Mouse (Mus musculus) central nervous system, embryonic 14 days (tissue): ENCODE measurements around the gene Ulk2. TPM values are rescaled to one million over a fixed set of nuclear protein-coding genes. Genes with fewer than 3 reads are reported as not detected.

Source experiments
- polyA plus RNA-seq: library from polyadenylated mRNA; depleted of rRNA; stranded (reverse); fragments of >200 nt; gene quantifications from 2 replicates; pipeline ENCODE4 v1.2.3, GENCODE M21; 2012; rRNA removed

The Ulk2 gene
- polyA plus RNA-seq, result 58.7 and 64.4 TPM in 2 replicates

DNA sequence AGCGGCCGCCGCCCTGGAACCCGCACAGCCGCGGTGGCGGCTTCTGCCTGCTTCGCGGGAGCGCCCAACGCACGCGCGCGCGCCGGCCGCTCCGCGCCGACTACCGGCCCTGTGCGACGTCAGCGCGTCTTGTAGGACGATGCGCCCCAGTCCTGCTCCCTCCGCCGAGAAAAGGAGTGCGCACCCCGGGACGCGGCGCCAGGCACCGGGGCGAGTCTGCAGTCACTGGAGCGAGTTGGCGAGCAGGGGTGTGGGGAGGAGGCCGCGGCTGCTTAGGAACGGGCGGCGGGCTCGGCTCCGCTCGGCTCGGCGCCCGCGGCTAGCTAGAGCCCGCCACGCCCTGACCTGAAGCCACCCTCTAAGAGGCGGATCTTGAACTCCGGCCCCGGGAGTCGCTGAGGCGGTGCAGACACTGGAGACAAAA is at the start of gene Ulk2:
Gene Ulk2, minus strand, starts transcription at position 86 of the 424 bp plus-strand sequence.

DNA sequence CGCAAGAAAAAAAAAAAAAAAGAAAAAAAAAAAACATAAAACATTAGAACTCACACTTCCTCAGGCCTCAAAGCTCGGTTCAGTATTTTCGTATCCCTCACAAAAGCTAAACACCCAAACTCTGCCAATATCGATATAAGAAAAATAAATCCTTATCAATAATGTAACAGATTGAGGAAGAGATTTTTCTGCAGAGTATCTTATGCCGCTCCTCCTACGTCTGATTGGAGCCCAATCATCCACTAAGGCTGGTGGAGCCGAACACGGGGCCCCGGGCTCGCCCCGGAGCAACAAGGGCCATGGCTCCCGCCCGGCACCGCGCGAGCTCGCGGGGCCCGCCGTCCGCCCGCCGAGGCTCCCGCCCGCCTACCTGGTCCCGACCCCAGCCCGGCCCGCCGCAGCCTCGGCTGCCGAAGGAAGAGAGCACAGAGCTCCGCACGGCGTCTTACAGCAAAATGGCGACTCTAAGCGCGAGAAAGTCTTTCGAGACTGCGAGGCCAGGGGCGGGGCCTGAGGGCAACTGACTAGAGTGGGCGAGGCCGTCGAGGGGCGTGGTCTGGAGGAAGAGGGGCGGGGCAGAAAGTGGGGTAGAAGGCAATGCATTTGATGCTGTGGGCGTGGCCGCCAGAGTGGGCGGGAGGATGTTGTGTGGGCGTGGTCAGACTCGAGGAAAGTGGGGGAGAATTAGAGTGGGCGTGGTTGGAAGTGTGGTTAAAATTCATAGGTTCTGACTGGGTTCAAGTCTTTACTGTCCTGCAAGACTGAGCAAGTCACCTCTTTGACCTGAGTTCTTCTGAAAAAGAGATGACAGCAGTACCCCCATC is 93.1 kb downstream of the Ulk2 start, which contains the start of gene Prpsap2:
Gene Prpsap2, minus strand, starts transcription at position 505 of the 824 bp plus-strand sequence.

Other genes starting within 250 kb of the Ulk2 start
- 4.3 and 5.0 TPM in 2 replicates for gene Grap, start 201.8 kb downstream of the Ulk2 start, polyA plus RNA-seq
- 0.27 and 0.56 TPM in 2 replicates for gene Fam83g, start 171.0 kb downstream of the Ulk2 start, polyA plus RNA-seq
- gene Slc5a10, start 134.2 kb downstream of the Ulk2 start, polyA plus RNA-seq, result 0.04 and 0.10 TPM in 2 replicates
- 57.9 and 71.5 TPM in 2 replicates for gene Prpsap2, start 93.0 kb downstream of the Ulk2 start, polyA plus RNA-seq
- 15.6 and 15.7 TPM in 2 replicates for gene Akap10, start 75.2 kb upstream of the Ulk2 start, polyA plus RNA-seq
- 13.9 and 14.2 TPM in 2 replicates for gene Specc1, start 101.7 kb upstream of the Ulk2 start, polyA plus RNA-seq